Mouse (Mus musculus) neural tube, embryonic 14.5 days (tissue): Measurements from ENCODE around the gene AC124502.3. TPM values are rescaled to one million over a fixed set of nuclear protein-coding genes. Genes with fewer than 3 reads are reported as not detected.

Experiments
- ATAC-seq: fragments of 200-750 bp; cut with Nextera tagmentation; 2 replicates; pipeline ENCODE4 v1.8.0; 2017; ENCODE audit warnings: low read depth, mild to moderate bottlenecking, moderate TSS enrichment, moderate library complexity
- H3K27ac ChIP-seq: fragments of 300-500 bp; sonication (generic); 2 replicates; pipeline ENCODE4 v1.5.1; 2014; ENCODE audit warnings: low read depth, mild to moderate bottlenecking, control low read depth, low read length, moderate library complexity, mixed read lengths
- H3K27me3 ChIP-seq: fragments of 300-500 bp; sonication (generic); 2 replicates; pipeline ENCODE4 v1.6.1; 2014; ENCODE audit warnings: low read length; ENCODE audit not compliant: control insufficient read depth, insufficient read depth
- H3K36me3 ChIP-seq: fragments of 300-500 bp; sonication (generic); 2 replicates; pipeline ENCODE4 v1.6.1; 2014; ENCODE audit warnings: low read length, mixed read lengths; ENCODE audit not compliant: control insufficient read depth, insufficient read depth
- H3K4me1 ChIP-seq: fragments of 300-500 bp; sonication (generic); 2 replicates; pipeline ENCODE4 v1.6.1; 2014; ENCODE audit warnings: low read length; ENCODE audit not compliant: control insufficient read depth, insufficient read depth
- H3K4me2 ChIP-seq: fragments of 300-500 bp; sonication (generic); 2 replicates; pipeline ENCODE4 v1.6.1; 2014; ENCODE audit warnings: mild to moderate bottlenecking, low read depth, low read length, control low read depth
- H3K4me3 ChIP-seq: fragments of 300-500 bp; sonication (generic); 2 replicates; pipeline ENCODE4 v1.5.1; 2014; ENCODE audit warnings: low read depth, low read length, control low read depth, mixed read lengths
- H3K9ac ChIP-seq: fragments of 300-500 bp; sonication (generic); replicated peaks from 2 replicates; pipeline ENCODE4 v1.6.1; 2014; ENCODE audit warnings: low read depth, mild to moderate bottlenecking, control low read depth, low read length, mixed read lengths
- H3K9me3 ChIP-seq: fragments of 300-500 bp; sonication (generic); 2 replicates; pipeline ENCODE4 v1.6.1; 2016; ENCODE audit warnings: low read length; ENCODE audit not compliant: control insufficient read depth
- WGBS: fragments of 180-500 bp; shearing (Covaris S2); extraction: QIAGEN DNeasy Blood & Tissue Kit; methylation state at CpG from one replicate; pipeline ENCODE4 v1.1.7; 2014; 5-methylcytosine and 5-hydroxymethylcytosine counted together
- polyA plus RNA-seq: library from polyadenylated mRNA; unstranded; fragments of >200 nt; fragmentation: Nextera tagmentation; extraction: Ambion mirVana; gene quantifications from 2 replicates; pipeline ENCODE4 v1.2.1, GENCODE M21; 2014

The AC124502.3 gene
- polyA plus RNA-seq, 1 experiment from 2014 or later, result 3.0 TPM

- WGBS, result 84% methylated on average over 3 of the region's 3 CpGs
- no peaks in the 10 kb centered on the region for H3K36me3 ChIP-seq
Observed at GRCm38 (mm10) chr19:5018191-5018590, 20.5 kb upstream of the AC124502.3 start.

GRCm38 (mm10) chr19:5021416-5021815, 17.3 kb upstream of the AC124502.3 start:
- no peak overlapping the region for H3K4me3 ChIP-seq
- no peaks in the 10 kb centered on the region for H3K27me3 ChIP-seq
- H3K9me3 ChIP-seq, result no peaks in the 10 kb centered on the region
- no peak overlapping the region for H3K9ac ChIP-seq
- no peak overlapping the region for H3K4me2 ChIP-seq
- WGBS, result 89% methylated on average over 2 of the region's 2 CpGs
- H3K4me1 ChIP-seq, result no peaks in the 10 kb centered on the region; the same call in 1 of the 2 replicates
- no peak for ATAC-seq
- no peaks in the 10 kb centered on the region for H3K36me3 ChIP-seq
- no peak overlapping the region for H3K27ac ChIP-seq

More at GRCm38 (mm10) chr19:5018191-5018590, 20.5 kb upstream of the AC124502.3 start:
- Histone ChIP-seq H3K4me2 (no peak overlapping the region), H3K4me1 (no peaks in the 10 kb centered on the region), H3K4me3 (no peak overlapping the region), H3K9me3 (no peaks in the 10 kb centered on the region), H3K27ac (no peak overlapping the region), H3K9ac (no peak overlapping the region), H3K27me3 (no peaks in the 10 kb centered on the region)
- ATAC-seq, result no peak

- H3K9ac ChIP-seq, result peak within 1 kb of the TSS; percentile 69
- ATAC-seq, result peak; percentile 94
- H3K27me3 ChIP-seq, result no peaks in the 10 kb centered on the region
- H3K4me1 ChIP-seq, result no peaks in the 10 kb centered on the region; the same call in 1 of the 2 replicates
- WGBS, result under 1% methylated on average over 62 of the region's 62 CpGs
- H3K36me3 ChIP-seq, result no peaks in the 10 kb centered on the region
- peak within 1 kb of the TSS; percentile 88 for H3K27ac ChIP-seq
- H3K4me3 ChIP-seq, result peak within 1 kb of the TSS; percentile 60
- H3K4me2 ChIP-seq, result peak within 1 kb of the TSS; percentile 70
- H3K9me3 ChIP-seq, result no peaks in the 10 kb centered on the region
Observed at GRCm38 (mm10) chr19:5023621-5024479, 14.8 kb upstream of the AC124502.3 start, which contains the start of gene Slc29a2. Gene Slc29a2 (plus strand): TSS chr19:5023860.

GRCm38 (mm10) chr19:5026111-5026510, 12.6 kb upstream of the AC124502.3 start:
- WGBS, result 89% methylated on average over 8 of the region's 8 CpGs
- no peak for ATAC-seq
- Histone ChIP-seq H3K9ac (no peak overlapping the region), H3K4me2 (no peak overlapping the region), H3K9me3 (no peaks in the 10 kb centered on the region), H3K27me3 (no peaks in the 10 kb centered on the region), H3K4me1 (no peaks in the 10 kb centered on the region; the same call in 1 of the 2 replicates), H3K36me3 (peaks cover 15% of the 10 kb centered on the region; the same call in 1 of the 2 replicates), H3K4me3 (no peak overlapping the region), H3K27ac (no peak overlapping the region)

- no peak for ATAC-seq
- no peaks in the 10 kb centered on the region for H3K4me1 ChIP-seq
Observed at GRCm38 (mm10) chr19:5032686-5033085, 6.0 kb upstream of the AC124502.3 start.

GRCm38 (mm10) chr19:5036577-5036976, 2.1 kb upstream of the AC124502.3 start:
- H3K4me1 ChIP-seq, result peaks cover 16% of the 10 kb centered on the region
- ATAC-seq, result no peak
- H3K36me3 ChIP-seq, result no peaks in the 10 kb centered on the region; the same call in 1 of the 2 replicates
- no peaks in the 10 kb centered on the region for H3K27me3 ChIP-seq
- no peak overlapping the region for H3K4me3 ChIP-seq
- H3K27ac ChIP-seq, result no peak overlapping the region
- no peak overlapping the region for H3K4me2 ChIP-seq
- H3K9me3 ChIP-seq, result no peaks in the 10 kb centered on the region
- WGBS, result 84% methylated on average over 4 of the region's 4 CpGs
- H3K9ac ChIP-seq, result no peak overlapping the region

More at GRCm38 (mm10) chr19:5032686-5033085, 6.0 kb upstream of the AC124502.3 start:
- Histone ChIP-seq H3K27me3 (no peaks in the 10 kb centered on the region), H3K9me3 (no peaks in the 10 kb centered on the region), H3K4me2 (no peak overlapping the region), H3K36me3 (peaks cover 15% of the 10 kb centered on the region; the same call in 1 of the 2 replicates), H3K4me3 (no peak overlapping the region), H3K9ac (no peak overlapping the region), H3K27ac (no peak overlapping the region)
- whole genome bisulfite sequencing, result 90% methylated on average over 3 of the region's 3 CpGs

GRCm38 (mm10) chr19:5037678-5038571, 766 bp upstream of the AC124502.3 start:
- H3K36me3 ChIP-seq, result peaks cover 4% of the 10 kb centered on the region; the same call in 1 of the 2 replicates
- peak overlapping the region; percentile 87; the same call in 1 of the 2 replicates for H3K27ac ChIP-seq
- H3K9me3 ChIP-seq, result no peaks in the 10 kb centered on the region
- peak overlapping the region; percentile 86 for H3K4me3 ChIP-seq
- 6% methylated on average over 32 of the region's 32 CpGs for WGBS
- H3K27me3 ChIP-seq, result no peaks in the 10 kb centered on the region
- peak overlapping the region; percentile 98 for H3K4me2 ChIP-seq
- peak overlapping the region; percentile 89 for H3K9ac ChIP-seq
- ATAC-seq, result peak; percentile 76
- H3K4me1 ChIP-seq, result peaks cover 24% of the 10 kb centered on the region

GRCm38 (mm10) chr19:5039301-5040114, 817 bp downstream of the AC124502.3 start:
- Histone ChIP-seq H3K9me3 (no peaks in the 10 kb centered on the region), H3K27ac (peak overlapping the region; percentile 87), H3K4me2 (peak overlapping the region; percentile 98), H3K4me1 (peaks cover 24% of the 10 kb centered on the region), H3K27me3 (no peaks in the 10 kb centered on the region), H3K9ac (peak overlapping the region; percentile 89), H3K4me3 (peak overlapping the region; percentile 86), H3K36me3 (peaks cover 7% of the 10 kb centered on the region; the same call in 1 of the 2 replicates)
- ATAC-seq, result peak; percentile 15; the same call in 1 of the 2 replicates
- 12% methylated on average over 41 of the region's 41 CpGs for WGBS
